Mouse (Mus musculus): ENCODE measurements around the gene Gm49486.

GRCm38 (mm10) chr15:79250236-79250635 is 21.0 kb downstream of the Gm49486 start:
- TF ChIP-seq CTCF (conservative IDR thresholded peaks at IDR 0.05; ENCODE audit: low read length) (no peak), NANOG (IDR thresholded peaks at IDR 0.05; ENCODE audit: borderline replicate concordance, low read length) (no peak)

All from E14TG2a.4 (cell line).